Mouse (Mus musculus) left cerebral cortex, adult 2 months (tissue): ENCODE measurements at regions not wholly inside any gene's neighbourhood (a gene's known extent, or its start where the extent isn't known, plus 50 kb on each side); places are given as distances from the start of the nearest gene placed in this dataset.

Experiments
- DNase-seq, 2 experiments: peaks; one replicate each; pipeline ENCODE4 v3.0.0; 2021 to 2022; ENCODE audit warnings: low spot score in 2 of 2, mixed read lengths in 1 of 2; ENCODE audit errors: extremely low spot score in 1 of 2
- H3K27ac ChIP-seq: fragments of 200-600 bp; 2 replicates; pipeline ENCODE4 v1.8.1; 2022
- H3K4me3 ChIP-seq: fragments of 200-600 bp; 2 replicates; pipeline ENCODE4 v1.8.1; 2022
- CTCF ChIP-seq: fragments of 200-600 bp; IDR thresholded peaks from 2 replicates; pipeline ENCODE4 v1.8.1; 2022; ENCODE audit warnings: antibody characterized with exemption, mild to moderate bottlenecking, moderate library complexity
- intact Hi-C: fragments of 180-260 bp; cut with DNase I; formaldehyde crosslinking; loops from one replicate; pipeline ENCODE4 v1.15.1; 2025

GRCm38 (mm10) chr8:41753481-41753880 lies 336.6 kb upstream of the Frg1 start:
- H3K4me3 ChIP-seq, result no peak overlapping the region
- TF ChIP-seq CTCF, result no peak
- H3K27ac ChIP-seq, result peak overlapping the region; percentile 69
- DNase-seq, result peak in 1 of 2 experiments; percentile 9
- intact Hi-C loops, result loop anchor here (2.0 to 10.0 kb wide), 5 partner anchors 41 to 211 kb away; no protein-coding TSS in a partner anchor

GRCm38 (mm10) chr8:41752641-41753040 lies 335.8 kb upstream of the Frg1 start:
- TF ChIP-seq CTCF, result no peak; the same call in 1 of the 2 replicates
- intact Hi-C loops, result loop anchor here (2.0 to 10.0 kb wide), 5 partner anchors 40 to 212 kb away; no protein-coding TSS in a partner anchor

GRCm38 (mm10) chr8:41747024-41747423 lies 330.1 kb upstream of the Frg1 start:
- Histone ChIP-seq H3K27ac (no peak overlapping the region), H3K4me3 (no peak overlapping the region)
- DNase-seq, result no peak
- TF ChIP-seq CTCF, result no peak
- intact Hi-C loops, result no loop called here

More at GRCm38 (mm10) chr8:41752641-41753040, 335.8 kb upstream of the Frg1 start:
- no peak for DNase-seq
- Histone ChIP-seq H3K4me3 (no peak overlapping the region), H3K27ac (peak overlapping the region; percentile 69; the same call in 1 of the 2 replicates)

- Histone ChIP-seq H3K4me3 (no peak overlapping the region), H3K27ac (no peak overlapping the region)
- no peak for TF ChIP-seq CTCF
- no peak for DNase-seq
- intact Hi-C loops, result no loop called here
Observed at GRCm38 (mm10) chr8:41742796-41743670, 326.2 kb upstream of the Frg1 start.

DNA sequence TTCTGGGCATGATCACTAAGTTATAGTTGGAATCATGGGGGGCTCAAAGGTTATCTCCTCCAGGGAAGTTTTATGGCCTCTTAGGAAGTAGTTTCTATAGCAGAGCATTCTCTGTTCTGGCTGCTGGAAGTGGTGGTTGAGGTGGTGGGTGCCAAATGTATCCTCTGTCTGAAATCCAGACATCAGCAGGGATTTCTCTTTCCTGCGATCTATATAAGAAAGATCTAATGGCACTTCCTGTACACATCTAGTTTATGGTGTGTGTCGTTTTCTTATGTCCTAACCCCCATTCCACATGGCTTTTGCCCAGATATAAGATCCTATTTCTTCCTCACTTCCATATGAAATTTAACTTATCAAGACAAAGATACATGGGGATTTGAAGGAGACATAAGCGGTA lies 300.1 kb upstream of the Frg1 start:
- intact Hi-C loops, result no loop called here
- no peak for TF ChIP-seq CTCF
- DNase-seq, result no peak
- no peak overlapping the region for H3K4me3 ChIP-seq
- no peak overlapping the region for H3K27ac ChIP-seq

- no peak overlapping the region for H3K27ac ChIP-seq
- TF ChIP-seq CTCF, result no peak
- no peak overlapping the region for H3K4me3 ChIP-seq
- intact Hi-C loops, result loop anchor here (2.0 kb wide), 1 partner anchor 39 kb away; no protein-coding TSS in a partner anchor
- peak; percentile 45 to 55 for DNase-seq
Observed at GRCm38 (mm10) chr8:41713634-41714330, 296.9 kb upstream of the Frg1 start.

GRCm38 (mm10) chr8:41703927-41704924 lies 287.4 kb upstream of the Frg1 start:
- no peak for DNase-seq
- intact Hi-C loops, result no loop called here
- Histone ChIP-seq H3K4me3 (no peak overlapping the region), H3K27ac (no peak overlapping the region)
- TF ChIP-seq CTCF, result no peak
